Mouse (Mus musculus): Measurements from ENCODE around the gene Fbln7. TPM values are rescaled to one million over a fixed set of nuclear protein-coding genes. Genes with fewer than 3 reads are reported as not detected.

Fbln7 gene
- polyA plus RNA-seq, 1 experiment from 2014 or later, result 0.90 TPM

- Histone ChIP-seq H3K9ac (ENCODE audit: low read depth, low read length) (no peak overlapping the region), H3K27ac (ENCODE audit: low read depth, low read length) (no peak overlapping the region), H3K4me2 (no peak overlapping the region), H3K27me3 (replicated peaks; ENCODE audit: control insufficient read depth, insufficient read depth, low read length) (no peaks in the 10 kb centered on the region), H3K36me3 (ENCODE audit: control insufficient read depth, insufficient read depth, low read length) (peaks cover 3% of the 10 kb centered on the region; the same call in 1 of the 2 replicates), H3K4me3 (ENCODE audit: low read depth, low read length) (no peak overlapping the region), H3K4me1 (replicated peaks; ENCODE audit: control insufficient read depth, insufficient read depth, low read length) (no peaks in the 10 kb centered on the region), H3K9me3 (ENCODE audit: control insufficient read depth, low read length) (no peaks in the 10 kb centered on the region)
- no peak for DNase-seq (ENCODE audit: low spot score)
- ATAC-seq (replicated peaks; ENCODE audit: low FRiP score), result no peak
- 92% methylated on average over 1 of the region's 1 CpGs for WGBS
Observed at GRCm38 (mm10) chr2:128827787-128828186, 35.0 kb upstream of the Fbln7 start.

- no peaks in the 10 kb centered on the region for H3K4me1 ChIP-seq (replicated peaks; ENCODE audit: control insufficient read depth, insufficient read depth, low read length)
- H3K9me3 ChIP-seq (ENCODE audit: control insufficient read depth, low read length), result no peaks in the 10 kb centered on the region
- H3K36me3 ChIP-seq (ENCODE audit: control insufficient read depth, insufficient read depth, low read length), result peaks cover 6% of the 10 kb centered on the region; the same call in 1 of the 2 replicates
- no peak overlapping the region for H3K4me3 ChIP-seq (ENCODE audit: low read depth, low read length)
- 81% methylated on average over 3 of the region's 3 CpGs for WGBS
- ATAC-seq (replicated peaks; ENCODE audit: low FRiP score), result no peak
- no peak overlapping the region for H3K4me2 ChIP-seq
- H3K27ac ChIP-seq (ENCODE audit: low read depth, low read length), result no peak overlapping the region
- DNase-seq (ENCODE audit: low spot score), result no peak
- H3K27me3 ChIP-seq (replicated peaks; ENCODE audit: control insufficient read depth, insufficient read depth, low read length), result no peaks in the 10 kb centered on the region
- no peak overlapping the region for H3K9ac ChIP-seq (ENCODE audit: low read depth, low read length)
Observed at GRCm38 (mm10) chr2:128832611-128833010, 30.2 kb upstream of the Fbln7 start.

GRCm38 (mm10) chr2:128833035-128833434 lies 29.7 kb upstream of the Fbln7 start:
- 91% methylated on average over 2 of the region's 2 CpGs for WGBS
- H3K36me3 ChIP-seq (ENCODE audit: control insufficient read depth, insufficient read depth, low read length), result peaks cover 6% of the 10 kb centered on the region; the same call in 1 of the 2 replicates

GRCm38 (mm10) chr2:128833435-128833834 lies 29.3 kb upstream of the Fbln7 start:
- peaks cover 6% of the 10 kb centered on the region; the same call in 1 of the 2 replicates for H3K36me3 ChIP-seq (ENCODE audit: control insufficient read depth, insufficient read depth, low read length)
- no peak overlapping the region for H3K4me2 ChIP-seq
- no peak overlapping the region for H3K27ac ChIP-seq (ENCODE audit: low read depth, low read length)
- H3K4me3 ChIP-seq (ENCODE audit: low read depth, low read length), result no peak overlapping the region
- DNase-seq (ENCODE audit: low spot score), result no peak
- no peaks in the 10 kb centered on the region for H3K9me3 ChIP-seq (ENCODE audit: control insufficient read depth, low read length)
- WGBS, result 92% methylated on average over 2 of the region's 2 CpGs
- H3K4me1 ChIP-seq (replicated peaks; ENCODE audit: control insufficient read depth, insufficient read depth, low read length), result no peaks in the 10 kb centered on the region
- ATAC-seq (replicated peaks; ENCODE audit: low FRiP score), result no peak
- H3K9ac ChIP-seq (ENCODE audit: low read depth, low read length), result no peak overlapping the region
- H3K27me3 ChIP-seq (replicated peaks; ENCODE audit: control insufficient read depth, insufficient read depth, low read length), result no peaks in the 10 kb centered on the region

More at GRCm38 (mm10) chr2:128833035-128833434, 29.7 kb upstream of the Fbln7 start:
- DNase-seq (ENCODE audit: low spot score) (no peak), ATAC-seq (replicated peaks; ENCODE audit: low FRiP score) (no peak)
- no peak overlapping the region for H3K9ac ChIP-seq (ENCODE audit: low read depth, low read length)
- no peaks in the 10 kb centered on the region for H3K27me3 ChIP-seq (replicated peaks; ENCODE audit: control insufficient read depth, insufficient read depth, low read length)
- no peak overlapping the region for H3K4me2 ChIP-seq
- H3K4me1 ChIP-seq (replicated peaks; ENCODE audit: control insufficient read depth, insufficient read depth, low read length), result no peaks in the 10 kb centered on the region
- no peak overlapping the region for H3K4me3 ChIP-seq (ENCODE audit: low read depth, low read length)
- H3K9me3 ChIP-seq (ENCODE audit: control insufficient read depth, low read length), result no peaks in the 10 kb centered on the region
- H3K27ac ChIP-seq (ENCODE audit: low read depth, low read length), result no peak overlapping the region

GRCm38 (mm10) chr2:128837531-128837930 lies 25.2 kb upstream of the Fbln7 start:
- WGBS, result 88% methylated on average over 8 of the region's 8 CpGs
- H3K36me3 ChIP-seq (ENCODE audit: control insufficient read depth, insufficient read depth, low read length), result peaks cover 3% of the 10 kb centered on the region; the same call in 1 of the 2 replicates
- H3K9ac ChIP-seq (ENCODE audit: low read depth, low read length), result no peak overlapping the region
- H3K9me3 ChIP-seq (ENCODE audit: control insufficient read depth, low read length), result no peaks in the 10 kb centered on the region
- no peak overlapping the region for H3K27ac ChIP-seq (ENCODE audit: low read depth, low read length)
- no peaks in the 10 kb centered on the region for H3K4me1 ChIP-seq (replicated peaks; ENCODE audit: control insufficient read depth, insufficient read depth, low read length)
- no peak overlapping the region for H3K4me2 ChIP-seq
- H3K27me3 ChIP-seq (replicated peaks; ENCODE audit: control insufficient read depth, insufficient read depth, low read length), result no peaks in the 10 kb centered on the region
- ATAC-seq (replicated peaks; ENCODE audit: low FRiP score) (no peak), DNase-seq (ENCODE audit: low spot score) (no peak)
- no peak overlapping the region for H3K4me3 ChIP-seq (ENCODE audit: low read depth, low read length)

- Histone ChIP-seq H3K27ac (ENCODE audit: low read depth, low read length) (no peak overlapping the region), H3K4me2 (no peak overlapping the region), H3K27me3 (replicated peaks; ENCODE audit: control insufficient read depth, insufficient read depth, low read length) (no peaks in the 10 kb centered on the region), H3K4me3 (ENCODE audit: low read depth, low read length) (no peak overlapping the region), H3K9me3 (ENCODE audit: control insufficient read depth, low read length) (no peaks in the 10 kb centered on the region), H3K36me3 (ENCODE audit: control insufficient read depth, insufficient read depth, low read length) (peaks cover 3% of the 10 kb centered on the region; the same call in 1 of the 2 replicates), H3K9ac (ENCODE audit: low read depth, low read length) (no peak overlapping the region), H3K4me1 (replicated peaks; ENCODE audit: control insufficient read depth, insufficient read depth, low read length) (no peaks in the 10 kb centered on the region)
- DNase-seq (ENCODE audit: low spot score) (no peak), ATAC-seq (replicated peaks; ENCODE audit: low FRiP score) (no peak)
- 93% methylated on average over 3 of the region's 3 CpGs for WGBS
Observed at GRCm38 (mm10) chr2:128838611-128839010, 24.2 kb upstream of the Fbln7 start.

- no peaks in the 10 kb centered on the region for H3K4me1 ChIP-seq (replicated peaks; ENCODE audit: control insufficient read depth, insufficient read depth, low read length)
- no peak overlapping the region for H3K4me3 ChIP-seq (ENCODE audit: low read depth, low read length)
- H3K9me3 ChIP-seq (ENCODE audit: control insufficient read depth, low read length), result no peaks in the 10 kb centered on the region
- no peak overlapping the region for H3K27ac ChIP-seq (ENCODE audit: low read depth, low read length)
- H3K27me3 ChIP-seq (replicated peaks; ENCODE audit: control insufficient read depth, insufficient read depth, low read length), result no peaks in the 10 kb centered on the region
- peaks cover 3% of the 10 kb centered on the region; the same call in 1 of the 2 replicates for H3K36me3 ChIP-seq (ENCODE audit: control insufficient read depth, insufficient read depth, low read length)
- no peak overlapping the region for H3K4me2 ChIP-seq
- WGBS, result 67% methylated on average over 2 of the region's 2 CpGs
- H3K9ac ChIP-seq (ENCODE audit: low read depth, low read length), result no peak overlapping the region
- ATAC-seq (replicated peaks; ENCODE audit: low FRiP score) (no peak; the same call in 1 of the 2 replicates), DNase-seq (ENCODE audit: low spot score) (no peak)
Observed at GRCm38 (mm10) chr2:128839501-128839900, 23.3 kb upstream of the Fbln7 start.

- no peak overlapping the region for H3K9ac ChIP-seq (ENCODE audit: low read depth, low read length)
Observed at GRCm38 (mm10) chr2:128842437-128842836, 20.3 kb upstream of the Fbln7 start.

GRCm38 (mm10) chr2:128850036-128850435 lies 12.7 kb upstream of the Fbln7 start:
- Histone ChIP-seq H3K9me3 (ENCODE audit: control insufficient read depth, low read length) (no peaks in the 10 kb centered on the region), H3K27ac (ENCODE audit: low read depth, low read length) (no peak overlapping the region), H3K9ac (ENCODE audit: low read depth, low read length) (no peak overlapping the region), H3K4me2 (no peak overlapping the region), H3K4me3 (ENCODE audit: low read depth, low read length) (no peak overlapping the region), H3K4me1 (replicated peaks; ENCODE audit: control insufficient read depth, insufficient read depth, low read length) (no peaks in the 10 kb centered on the region), H3K27me3 (replicated peaks; ENCODE audit: control insufficient read depth, insufficient read depth, low read length) (no peaks in the 10 kb centered on the region), H3K36me3 (ENCODE audit: control insufficient read depth, insufficient read depth, low read length) (peaks cover 4% of the 10 kb centered on the region; the same call in 1 of the 2 replicates)
- ATAC-seq (replicated peaks; ENCODE audit: low FRiP score) (no peak), DNase-seq (ENCODE audit: low spot score) (no peak)
- 94% methylated on average over 2 of the region's 2 CpGs for WGBS

More at GRCm38 (mm10) chr2:128842437-128842836, 20.3 kb upstream of the Fbln7 start:
- Histone ChIP-seq H3K36me3 (ENCODE audit: control insufficient read depth, insufficient read depth, low read length) (no peaks in the 10 kb centered on the region; the same call in 1 of the 2 replicates), H3K27ac (ENCODE audit: low read depth, low read length) (no peak overlapping the region), H3K4me3 (ENCODE audit: low read depth, low read length) (no peak overlapping the region), H3K27me3 (replicated peaks; ENCODE audit: control insufficient read depth, insufficient read depth, low read length) (no peaks in the 10 kb centered on the region), H3K4me2 (no peak overlapping the region), H3K4me1 (replicated peaks; ENCODE audit: control insufficient read depth, insufficient read depth, low read length) (no peaks in the 10 kb centered on the region), H3K9me3 (ENCODE audit: control insufficient read depth, low read length) (no peaks in the 10 kb centered on the region)
- no peak for DNase-seq (ENCODE audit: low spot score)
- ATAC-seq (replicated peaks; ENCODE audit: low FRiP score), result no peak
- WGBS, result 69% methylated on average over 8 of the region's 8 CpGs
